Mouse (Mus musculus) testis, adult 2 months (tissue): ENCODE results near the gene 1700030K09Rik. TPM values are rescaled to one million over a fixed set of nuclear protein-coding genes. Genes with fewer than 3 reads are reported as not detected.

Experiments
- H3K27ac ChIP-seq: fragments of 200-500 bp; 2 replicates; pipeline ENCODE4 v1.5.1; 2012; ENCODE audit warnings: low read depth, low read length; ENCODE audit not compliant: control insufficient read depth, insufficient read depth
- H3K27me3 ChIP-seq: fragments of 200-500 bp; 2 replicates; pipeline ENCODE4 v1.6.1; 2012; ENCODE audit warnings: mild to moderate bottlenecking, low read length, moderate library complexity; ENCODE audit not compliant: control insufficient read depth, insufficient read depth
- H3K36me3 ChIP-seq: fragments of 200-500 bp; 2 replicates; pipeline ENCODE4 v1.6.1; 2012; ENCODE audit warnings: mild to moderate bottlenecking, low read length; ENCODE audit not compliant: control insufficient read depth, insufficient read depth
- H3K4me1 ChIP-seq: fragments of 200-500 bp; 2 replicates; pipeline ENCODE4 v1.6.1; 2012; ENCODE audit warnings: low read length; ENCODE audit not compliant: control insufficient read depth, insufficient read depth
- H3K4me3 ChIP-seq: fragments of 200-500 bp; 2 replicates; pipeline ENCODE4 v1.5.1; 2012; ENCODE audit warnings: low read depth, mild to moderate bottlenecking, low read length, moderate library complexity, mixed read lengths; ENCODE audit not compliant: control insufficient read depth
- CTCF ChIP-seq: fragments of 200-500 bp; IDR thresholded peaks from 2 replicates; pipeline ENCODE4 v1.5.1; 2012; ENCODE audit warnings: low read depth, mild to moderate bottlenecking, inconsistent platforms, low read length, moderate library complexity; ENCODE audit not compliant: control insufficient read depth, insufficient read depth, insufficient replicate concordance
- POLR2A ChIP-seq: fragments of 200-500 bp; IDR thresholded peaks from 2 replicates; pipeline ENCODE4 v1.6.1; 2012; ENCODE audit warnings: low read depth, mild to moderate bottlenecking, inconsistent platforms, low read length, moderate library complexity; ENCODE audit not compliant: control insufficient read depth
- polyA plus RNA-seq: library from polyadenylated mRNA; depleted of rRNA; stranded (reverse); fragments of >200 nt; gene quantifications from 2 replicates; pipeline ENCODE4 v1.2.3, GENCODE M21; 2012; rRNA removed

The 1700030K09Rik gene
- polyA plus RNA-seq: 44.3 and 46.6 TPM in 2 replicates

DNA sequence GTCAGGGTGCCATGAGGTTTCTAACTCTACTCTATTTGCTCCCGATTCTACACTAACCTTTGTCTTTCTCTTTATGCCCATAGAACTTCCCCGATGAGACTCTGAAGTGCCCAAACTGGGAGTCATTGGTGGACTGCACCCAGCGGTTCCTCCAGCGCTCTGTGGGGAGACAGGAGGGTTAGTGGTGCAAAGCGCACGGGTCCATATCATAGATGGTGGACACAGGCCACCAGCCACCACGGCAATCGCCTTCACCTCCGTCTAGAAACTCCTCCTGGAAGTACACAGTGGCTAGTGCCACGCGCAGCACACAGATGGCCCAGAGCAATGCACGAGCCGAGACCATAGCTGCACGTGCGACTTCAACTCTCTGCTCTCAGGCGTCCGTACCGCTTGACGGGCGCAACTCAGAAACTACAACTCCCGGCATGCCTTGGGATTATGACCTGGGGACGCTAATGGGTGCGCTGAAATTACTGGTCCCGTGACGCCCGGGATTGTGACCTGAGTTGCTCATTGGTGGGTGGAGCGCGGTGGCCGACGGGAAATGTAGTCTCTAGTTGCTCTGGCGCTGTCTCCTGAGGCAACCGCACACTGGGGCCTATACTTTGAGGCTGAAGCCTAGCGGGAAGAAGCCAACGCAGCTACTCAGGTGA lies at the start of gene 1700030K09Rik, which contains the start of gene Calr3:
1700030K09Rik (plus strand) TSS at position 543 of the 656 bp plus-strand sequence.
Calr3 (minus strand) TSS at position 533 of the 656 bp plus-strand sequence.
- peak within 1 kb of the TSS; percentile 93 for H3K27ac ChIP-seq
- H3K27me3 ChIP-seq: no peaks in the 10 kb centered on the region
- no peaks in the 10 kb centered on the region for H3K4me1 ChIP-seq
- H3K36me3 ChIP-seq: peaks cover 4% of the 10 kb centered on the region
- TF ChIP-seq CTCF: no peak; the same call in 1 of the 2 replicates
- TF ChIP-seq POLR2A: peak; percentile 82
- peak within 1 kb of the TSS; percentile 89 for H3K4me3 ChIP-seq

DNA sequence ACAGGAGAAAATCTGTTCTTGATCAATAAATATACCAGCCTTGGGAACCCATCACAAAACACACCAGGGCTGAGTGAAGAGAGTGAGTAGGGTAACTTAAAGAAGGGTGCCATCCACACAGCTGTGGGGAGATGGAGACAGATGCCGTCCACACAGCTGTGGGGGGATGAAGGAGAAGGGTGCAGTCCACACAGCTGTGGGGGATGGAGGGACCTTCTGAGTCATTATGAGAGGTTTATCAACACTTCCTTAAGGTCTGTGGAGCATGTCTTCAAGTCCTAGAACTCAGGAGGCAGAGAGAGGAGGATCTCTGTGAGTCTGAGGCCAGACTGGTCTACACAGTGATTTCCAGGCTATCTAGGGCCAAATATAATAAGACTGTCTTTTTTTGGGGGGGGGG lies 42.3 kb upstream of the 1700030K09Rik start:
- TF ChIP-seq CTCF (no peak), POLR2A (no peak)
- H3K4me1 ChIP-seq: no peaks in the 10 kb centered on the region

DNA sequence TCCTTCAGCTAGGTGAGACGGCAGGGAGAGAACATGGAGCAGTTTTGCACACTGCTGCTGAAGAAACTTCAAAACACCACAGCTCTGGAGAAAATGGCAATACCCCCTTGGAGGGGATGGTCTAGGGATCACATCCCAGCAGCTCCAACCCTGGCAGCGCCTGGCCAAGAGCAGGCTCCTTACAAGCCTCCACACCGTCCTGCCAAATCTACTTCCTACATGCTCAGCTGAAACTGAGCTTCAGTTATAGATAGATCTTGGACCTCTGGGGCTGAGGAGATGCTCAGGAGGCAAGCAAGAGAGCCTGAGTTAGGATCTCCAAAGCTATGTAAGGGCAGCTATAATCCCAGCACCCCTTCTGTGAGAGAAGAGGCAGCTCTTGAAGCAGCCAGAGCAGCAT lies 40.7 kb upstream of the 1700030K09Rik start:
- Histone ChIP-seq H3K27ac (no peak overlapping the region), H3K36me3 (no peaks in the 10 kb centered on the region; the same call in 1 of the 2 replicates), H3K4me3 (no peak overlapping the region), H3K27me3 (no peaks in the 10 kb centered on the region), H3K4me1 (no peaks in the 10 kb centered on the region)
- TF ChIP-seq POLR2A: no peak
- TF ChIP-seq CTCF: no peak

More for the DNA sequence above, 42.3 kb upstream of the 1700030K09Rik start:
- no peaks in the 10 kb centered on the region; the same call in 1 of the 2 replicates for H3K36me3 ChIP-seq
- no peak overlapping the region for H3K4me3 ChIP-seq
- no peak overlapping the region for H3K27ac ChIP-seq
- no peaks in the 10 kb centered on the region for H3K27me3 ChIP-seq

DNA sequence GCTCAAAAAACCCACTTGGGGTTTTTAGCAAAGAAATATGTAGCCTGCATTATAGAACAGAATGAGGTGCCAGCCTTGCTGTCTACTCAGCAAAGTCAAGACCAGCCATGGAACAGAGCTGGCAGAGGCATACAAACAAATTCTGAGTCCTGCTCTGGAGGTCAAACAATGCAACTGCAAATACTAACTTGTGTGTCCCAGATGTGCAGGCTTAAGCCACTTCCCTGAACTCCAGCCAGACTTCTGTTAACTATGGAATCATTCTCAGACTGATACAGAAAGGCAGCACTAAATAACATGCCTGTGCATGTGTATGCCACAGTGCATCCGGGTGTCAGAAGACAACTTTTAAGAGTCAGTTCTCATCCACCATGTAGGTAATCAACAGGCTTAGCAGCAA lies 35.8 kb upstream of the 1700030K09Rik start:
- Histone ChIP-seq H3K27me3 (no peaks in the 10 kb centered on the region), H3K27ac (no peak overlapping the region), H3K4me3 (no peak overlapping the region), H3K36me3 (no peaks in the 10 kb centered on the region), H3K4me1 (no peaks in the 10 kb centered on the region)
- no peak for TF ChIP-seq CTCF
- no peak for TF ChIP-seq POLR2A

DNA sequence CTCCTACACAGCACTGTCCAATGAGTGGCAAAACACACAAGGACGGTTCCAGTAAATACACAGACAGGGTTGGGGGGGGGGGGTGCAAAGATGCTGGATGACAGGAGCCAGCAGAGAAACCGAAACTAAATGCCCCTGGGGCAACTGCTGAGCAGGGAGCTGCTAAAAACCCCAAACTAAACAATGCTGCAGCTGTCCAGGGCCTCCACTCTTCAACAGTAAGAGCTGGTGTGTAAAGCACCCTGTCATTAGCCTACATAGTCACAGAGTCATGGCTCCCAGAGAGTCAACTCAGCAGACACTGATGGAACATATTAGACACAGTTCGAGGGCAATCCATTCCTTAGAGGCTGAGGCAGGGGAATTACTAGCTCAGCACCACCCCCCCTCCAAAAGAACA lies 34.2 kb upstream of the 1700030K09Rik start:
- Histone ChIP-seq H3K36me3 (no peaks in the 10 kb centered on the region), H3K4me1 (no peaks in the 10 kb centered on the region), H3K4me3 (no peak overlapping the region), H3K27me3 (no peaks in the 10 kb centered on the region), H3K27ac (no peak overlapping the region)
- TF ChIP-seq CTCF: no peak

DNA sequence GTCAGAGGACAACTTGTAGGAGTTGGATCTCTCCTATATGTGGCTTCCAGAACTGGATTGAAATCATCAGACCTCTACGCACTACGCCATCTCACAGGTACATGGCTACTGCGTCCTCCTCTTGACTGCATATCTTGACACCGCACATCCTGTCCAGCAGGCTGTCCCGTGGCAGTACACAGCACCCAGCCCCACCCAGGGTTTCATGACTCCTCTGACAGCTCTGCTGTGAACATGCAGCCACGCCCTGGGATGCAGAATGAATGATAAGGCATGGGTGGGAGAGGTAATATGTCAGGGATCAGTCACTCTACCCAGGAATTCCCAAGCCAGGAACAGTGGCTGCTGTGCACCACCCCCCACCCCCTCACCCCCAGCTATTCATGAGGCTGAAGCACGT lies 29.8 kb upstream of the 1700030K09Rik start:
- Histone ChIP-seq H3K36me3 (no peaks in the 10 kb centered on the region), H3K27ac (no peak overlapping the region), H3K4me1 (no peaks in the 10 kb centered on the region), H3K27me3 (no peaks in the 10 kb centered on the region), H3K4me3 (no peak overlapping the region)
- no peak for TF ChIP-seq POLR2A
- no peak for TF ChIP-seq CTCF

DNA sequence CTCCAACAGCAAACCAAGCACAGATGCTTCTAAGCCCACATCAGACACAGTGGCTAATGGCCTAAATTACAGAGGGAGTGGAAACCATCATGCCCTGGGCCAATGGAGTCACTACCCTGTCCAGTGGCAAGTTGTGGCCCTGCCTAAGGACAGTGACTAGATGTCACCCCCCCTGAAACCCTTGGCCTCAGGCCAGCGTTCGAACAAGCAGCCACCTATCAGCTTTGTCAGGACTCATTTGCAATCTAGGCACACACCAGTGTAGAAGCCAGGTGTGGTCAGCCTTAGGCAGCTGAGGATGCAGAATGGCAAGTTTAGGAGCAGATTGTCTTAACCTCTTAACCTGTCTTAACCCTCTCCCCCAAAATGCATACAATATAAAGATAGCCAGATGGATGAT lies 28.4 kb upstream of the 1700030K09Rik start:
- no peak overlapping the region for H3K4me3 ChIP-seq
- no peaks in the 10 kb centered on the region for H3K36me3 ChIP-seq
- H3K4me1 ChIP-seq: no peaks in the 10 kb centered on the region
- H3K27me3 ChIP-seq: no peaks in the 10 kb centered on the region
- no peak for TF ChIP-seq CTCF
- no peak for TF ChIP-seq POLR2A
- no peak overlapping the region for H3K27ac ChIP-seq
